Mouse (Mus musculus) thymus, adult 2 months (tissue): Measurements from ENCODE around the gene Cep152.

Source experiments
- CTCF ChIP-seq: fragments of 200-500 bp; IDR thresholded peaks from 2 replicates; pipeline ENCODE4 v1.5.1; 2012; ENCODE audit warnings: mild to moderate bottlenecking, control low read depth, low read length, moderate library complexity, borderline replicate concordance; ENCODE audit not compliant: control insufficient read depth, poor library complexity, insufficient read depth; ENCODE audit errors: extremely low read depth
- POLR2A ChIP-seq: fragments of 200-500 bp; IDR thresholded peaks from 2 replicates; pipeline ENCODE4 v1.6.1; 2012; ENCODE audit warnings: mild to moderate bottlenecking, low read length, control low read depth, moderate library complexity; ENCODE audit not compliant: control insufficient read depth, poor library complexity, insufficient read depth; ENCODE audit errors: extremely low read depth

- TF ChIP-seq POLR2A (no peak), CTCF (no peak)
Observed at GRCm38 (mm10) chr2:125659823-125660536, 35.1 kb upstream of the Cep152 start.
